Mouse (Mus musculus) CD4-positive, CD25-positive, alpha-beta regulatory T cell, adult 9 weeks (primary cell): ENCODE measurements around the gene Tgoln1. TPM values are rescaled to one million over a fixed set of nuclear protein-coding genes. Genes with fewer than 3 reads are reported as not detected.

Source experiments
- polyA plus RNA-seq: library from polyadenylated mRNA; unstranded; fragments of 100-300 nt; shearing (Covaris generic); gene quantifications from one replicate; pipeline ENCODE4 v1.2.1, GENCODE M21; 2017

Gene Tgoln1
- 139 TPM for polyA plus RNA-seq

DNA sequence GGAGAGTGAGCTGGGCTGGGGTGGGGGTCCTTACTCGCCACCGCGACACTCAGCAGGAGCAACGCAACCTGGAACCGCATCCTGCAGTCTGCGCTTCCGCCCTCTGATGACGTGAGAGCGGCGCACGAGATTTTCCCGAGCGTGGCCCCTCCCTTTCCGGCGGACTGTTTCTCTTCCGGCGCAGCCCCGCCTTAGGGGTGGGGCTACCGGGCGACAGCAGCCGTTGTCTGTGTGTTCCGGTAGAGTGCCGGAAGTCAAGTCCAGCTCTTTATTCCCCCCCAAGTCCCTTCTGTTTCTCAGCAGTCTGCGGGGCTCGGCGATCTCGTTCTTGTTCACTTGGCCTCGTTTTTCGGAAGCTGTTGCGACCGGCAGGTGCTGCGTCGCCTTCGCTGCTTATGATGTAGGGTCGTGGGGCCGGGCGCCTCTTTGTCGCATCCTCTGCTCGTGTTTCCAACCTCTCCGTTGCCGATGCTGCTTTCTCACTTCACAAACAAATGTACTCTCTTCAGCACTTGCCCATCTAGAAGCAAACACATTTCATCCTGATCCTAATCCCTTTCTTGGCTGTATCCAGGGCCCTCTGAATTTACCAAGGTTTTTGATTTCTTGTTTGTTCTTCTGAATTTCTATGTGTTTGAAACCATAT lies at the start of gene Tgoln1:
Gene Tgoln1 (minus strand): TSS at position 358 of the 646 bp plus-strand sequence.

DNA sequence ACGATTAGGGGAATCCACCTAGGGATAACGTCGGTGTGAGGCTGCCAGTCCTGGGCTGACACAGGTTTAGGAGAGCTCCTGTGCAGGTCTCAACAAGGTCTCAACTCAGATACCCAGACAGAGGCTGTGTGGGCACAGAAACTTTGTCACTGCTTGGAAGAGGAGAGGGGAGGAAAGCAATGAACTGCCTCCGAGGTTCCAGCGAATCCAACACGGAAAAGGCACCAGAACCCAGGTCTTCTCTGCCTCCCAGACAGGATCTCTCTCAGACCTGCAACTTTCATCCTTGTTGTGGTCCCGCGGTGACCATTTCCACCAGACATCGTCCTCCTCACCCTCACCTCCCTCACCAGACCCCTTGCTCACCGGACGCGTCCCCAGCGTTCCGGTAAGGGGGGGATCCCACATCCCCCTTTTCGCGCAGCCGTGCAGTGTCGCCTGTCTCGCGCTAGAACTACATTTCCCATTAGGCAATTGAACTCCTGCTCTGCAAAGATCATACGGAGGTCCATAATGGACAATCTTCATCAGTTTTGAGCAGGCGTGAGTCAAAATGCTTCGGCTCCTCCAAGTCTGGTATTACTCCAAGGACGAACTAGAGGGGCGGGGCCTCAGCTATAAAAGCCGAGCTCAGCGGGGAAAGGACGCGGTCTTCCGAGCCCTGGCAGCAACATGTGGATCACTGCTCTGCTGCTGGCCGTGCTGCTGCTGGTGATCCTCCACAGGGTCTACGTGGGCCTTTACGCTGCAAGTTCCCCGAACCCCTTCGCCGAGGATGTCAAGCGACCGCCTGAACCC lies 18.6 kb downstream of the Tgoln1 start, which contains the start of the genes Elmod3 and Retsat:
Gene Elmod3 (minus strand): TSS at position 458 of the 798 bp plus-strand sequence.
Gene Retsat (plus strand): TSS at position 520 of the 798 bp plus-strand sequence.

Other genes starting within 250 kb of the Tgoln1 start
- gene Vamp5, start 236.5 kb downstream of the Tgoln1 start, polyA plus RNA-seq: 60.0 TPM
- gene Vamp8, start 226.3 kb downstream of the Tgoln1 start, polyA plus RNA-seq: 307 TPM
- gene Ggcx, start 202.7 kb downstream of the Tgoln1 start, polyA plus RNA-seq: 14.6 TPM
- gene Mat2a, start 177.4 kb downstream of the Tgoln1 start, polyA plus RNA-seq: 396 TPM
- not detected for gene Sh2d6, start 95.3 kb downstream of the Tgoln1 start, polyA plus RNA-seq
- 460 TPM for gene Capg, start 72.6 kb downstream of the Tgoln1 start, polyA plus RNA-seq
- gene Elmod3, start 18.6 kb downstream of the Tgoln1 start, polyA plus RNA-seq: 25.4 TPM
- gene Retsat, start 18.5 kb downstream of the Tgoln1 start, polyA plus RNA-seq: 9.4 TPM
- 1.1 TPM for gene Tcf7l1, start 172.3 kb upstream of the Tgoln1 start, polyA plus RNA-seq